Mouse (Mus musculus) limb, embryonic 13.5 days (tissue): ENCODE results near the gene 2310022B05Rik. TPM values are rescaled to one million over a fixed set of nuclear protein-coding genes. Genes with fewer than 3 reads are reported as not detected.

Experiments
- ATAC-seq: fragments of 200-750 bp; cut with Nextera tagmentation; 2 replicates; pipeline ENCODE4 v1.8.0; 2017; ENCODE audit warnings: low read depth, moderate number of reproducible peaks, moderate TSS enrichment; ENCODE audit not compliant: low FRiP score
- H3K27ac ChIP-seq: fragments of 300-500 bp; sonication (generic); 2 replicates; pipeline ENCODE4 v1.5.1; 2015; ENCODE audit warnings: inconsistent platforms, mild to moderate bottlenecking, moderate library complexity
- H3K27me3 ChIP-seq: fragments of 300-500 bp; sonication (generic); 2 replicates; pipeline ENCODE4 v1.6.1; 2015; ENCODE audit warnings: mild to moderate bottlenecking, inconsistent platforms
- H3K36me3 ChIP-seq: fragments of 300-500 bp; sonication (generic); 2 replicates; pipeline ENCODE4 v1.6.1; 2015; ENCODE audit warnings: inconsistent platforms, mild to moderate bottlenecking, moderate library complexity
- H3K4me1 ChIP-seq: fragments of 300-500 bp; sonication (generic); 2 replicates; pipeline ENCODE4 v1.6.1; 2015; ENCODE audit warnings: inconsistent platforms
- H3K4me2 ChIP-seq: fragments of 300-500 bp; sonication (generic); replicated peaks from 2 replicates; pipeline ENCODE4 v1.6.1; 2015; ENCODE audit warnings: inconsistent platforms, mild to moderate bottlenecking, moderate library complexity
- H3K4me3 ChIP-seq: fragments of 300-500 bp; sonication (generic); 2 replicates; pipeline ENCODE4 v1.5.1; 2015; ENCODE audit warnings: moderate library complexity, mild to moderate bottlenecking, inconsistent platforms
- H3K9ac ChIP-seq: fragments of 300-500 bp; sonication (generic); 2 replicates; pipeline ENCODE4 v1.6.1; 2015; ENCODE audit warnings: mild to moderate bottlenecking, inconsistent platforms
- H3K9me3 ChIP-seq: fragments of 300-500 bp; sonication (generic); 2 replicates; pipeline ENCODE4 v1.6.1; 2016; ENCODE audit warnings: inconsistent platforms
- WGBS: fragments of 180-500 bp; shearing (Covaris S2); methylation state at CpG from one replicate; pipeline ENCODE4 v1.1.7; 2015; 5-methylcytosine and 5-hydroxymethylcytosine counted together
- polyA plus RNA-seq: library from polyadenylated mRNA; unstranded; fragments of >200 nt; fragmentation: Nextera tagmentation; extraction: Ambion mirVana; gene quantifications from 2 replicates; pipeline ENCODE4 v1.2.1, GENCODE M21; 2015

2310022B05Rik gene
- polyA plus RNA-seq, result 26.7 and 30.2 TPM in 2 replicates

DNA sequence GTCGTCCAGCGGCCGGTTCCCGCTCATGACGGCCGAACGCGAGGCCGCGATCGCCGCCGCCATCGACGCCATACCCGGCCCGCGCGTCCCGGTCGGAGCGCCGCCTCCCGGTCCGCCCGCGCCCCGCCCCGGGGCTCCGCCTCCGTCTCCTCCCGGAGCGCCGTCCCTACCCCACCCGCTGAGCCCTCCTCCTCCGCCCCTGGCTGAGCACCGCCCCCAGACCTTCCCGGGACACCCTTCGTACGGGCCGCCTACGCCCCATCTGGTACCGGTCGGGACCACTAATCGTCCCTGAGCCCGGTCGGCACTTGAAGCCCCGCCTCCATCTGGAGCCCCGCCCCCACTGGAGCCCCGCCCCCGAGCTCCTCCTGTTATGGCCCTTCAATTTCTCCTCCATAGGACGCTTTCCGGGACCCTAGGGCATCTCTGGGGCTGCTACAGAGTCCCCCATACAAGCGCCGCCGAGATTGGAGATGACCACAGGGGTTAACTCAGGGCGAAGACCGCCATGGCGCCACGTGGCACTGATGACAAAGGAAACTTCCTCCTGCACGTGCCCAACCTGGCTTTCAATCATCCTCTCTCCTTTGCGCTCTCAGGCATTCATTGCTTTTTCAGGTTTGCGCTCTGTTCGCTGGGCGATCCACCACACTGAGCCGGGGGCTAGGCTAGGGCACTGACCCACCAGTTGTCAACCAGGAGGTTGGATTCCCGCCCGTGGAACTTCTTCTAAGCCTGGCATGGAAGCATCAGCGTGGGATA lies at the start of gene 2310022B05Rik:
Gene 2310022B05Rik (minus strand): TSS at position 258 of the 762 bp plus-strand sequence.
- H3K9me3 ChIP-seq, result no peaks in the 10 kb centered on the region
- 1% methylated on average over 60 of the region's 69 CpGs for WGBS
- H3K27ac ChIP-seq, result peak within 1 kb of the TSS; percentile 86
- peak within 1 kb of the TSS; percentile 93 for H3K4me3 ChIP-seq
- no peaks in the 10 kb centered on the region for H3K27me3 ChIP-seq
- ATAC-seq, result peak; percentile 93
- H3K9ac ChIP-seq, result peak within 1 kb of the TSS; percentile 93
- peaks cover 2% of the 10 kb centered on the region; the same call in 1 of the 2 replicates for H3K36me3 ChIP-seq
- peaks cover 45% of the 10 kb centered on the region for H3K4me1 ChIP-seq
- peak within 1 kb of the TSS; percentile 88 for H3K4me2 ChIP-seq

DNA sequence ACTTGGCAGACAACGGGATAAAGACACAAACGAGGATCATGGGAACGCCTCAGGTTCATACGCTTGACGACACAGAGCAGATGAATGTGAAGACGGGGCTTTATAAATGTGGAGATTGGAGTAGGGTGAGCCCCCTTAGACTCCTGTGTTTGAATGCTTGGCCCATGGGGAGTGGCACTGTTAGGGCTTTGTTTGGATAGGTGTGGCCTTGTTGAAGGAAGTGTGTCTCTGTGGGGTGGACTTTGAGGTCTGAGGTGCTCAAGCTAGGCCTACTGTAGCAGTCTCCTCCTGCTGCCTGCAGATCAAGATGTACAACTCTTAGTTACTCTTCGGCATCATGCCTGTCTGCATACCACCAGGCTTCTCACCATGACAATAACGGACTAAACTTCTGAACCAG lies 42.7 kb upstream of the 2310022B05Rik start:
- ATAC-seq, result no peak
- Histone ChIP-seq H3K36me3 (peaks cover 49% of the 10 kb centered on the region), H3K4me3 (no peak overlapping the region), H3K4me2 (no peak overlapping the region), H3K9me3 (no peaks in the 10 kb centered on the region), H3K27me3 (no peaks in the 10 kb centered on the region), H3K4me1 (no peaks in the 10 kb centered on the region), H3K9ac (no peak overlapping the region), H3K27ac (no peak overlapping the region)
- 95% methylated on average over 8 of the region's 8 CpGs for WGBS

- no peak overlapping the region for H3K4me3 ChIP-seq
- no peak for ATAC-seq
- H3K27me3 ChIP-seq, result no peaks in the 10 kb centered on the region
- H3K27ac ChIP-seq, result no peak overlapping the region
- H3K9me3 ChIP-seq, result no peaks in the 10 kb centered on the region
- no peak overlapping the region for H3K4me2 ChIP-seq
- no peaks in the 10 kb centered on the region for H3K4me1 ChIP-seq
- no peak overlapping the region for H3K9ac ChIP-seq
- H3K36me3 ChIP-seq, result peaks cover 55% of the 10 kb centered on the region
- WGBS, result 89% methylated on average over 4 of the region's 4 CpGs
Measured at GRCm38 (mm10) chr8:124704376-124704775, 41.2 kb upstream of the 2310022B05Rik start.

- Histone ChIP-seq H3K4me1 (no peaks in the 10 kb centered on the region), H3K36me3 (peaks cover 52% of the 10 kb centered on the region), H3K4me2 (no peak overlapping the region), H3K27ac (no peak overlapping the region), H3K9me3 (no peaks in the 10 kb centered on the region), H3K9ac (no peak overlapping the region), H3K4me3 (no peak overlapping the region), H3K27me3 (no peaks in the 10 kb centered on the region)
- ATAC-seq, result no peak
- WGBS, result 59% methylated on average over 4 of the region's 4 CpGs
Measured at GRCm38 (mm10) chr8:124703526-124703925, 40.4 kb upstream of the 2310022B05Rik start.

DNA sequence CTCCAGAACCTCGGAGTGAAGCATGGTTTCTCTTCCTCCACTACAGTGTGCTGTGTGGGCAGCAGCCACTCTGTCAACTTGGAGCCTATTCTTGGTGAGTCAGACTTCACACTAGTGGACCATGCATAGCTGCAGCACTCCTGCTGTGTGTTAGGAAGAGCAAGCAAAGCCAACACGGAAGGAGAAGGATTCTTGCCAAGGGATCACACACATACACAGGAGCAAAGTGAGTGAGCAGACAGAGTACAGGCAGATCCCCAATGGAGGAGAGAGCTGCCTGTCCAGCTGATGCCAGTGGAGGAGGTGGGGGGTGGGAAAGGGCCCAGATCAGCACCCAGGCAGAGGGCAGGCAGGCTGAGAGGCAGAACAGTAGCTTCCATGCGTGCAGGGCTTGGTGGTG lies 39.0 kb upstream of the 2310022B05Rik start:
- no peak overlapping the region for H3K4me3 ChIP-seq
- H3K9ac ChIP-seq, result no peak overlapping the region
- no peaks in the 10 kb centered on the region for H3K27me3 ChIP-seq
- no peak overlapping the region for H3K27ac ChIP-seq
- H3K9me3 ChIP-seq, result no peaks in the 10 kb centered on the region
- no peaks in the 10 kb centered on the region for H3K4me1 ChIP-seq
- ATAC-seq, result no peak
- H3K4me2 ChIP-seq, result no peak overlapping the region
- H3K36me3 ChIP-seq, result peaks cover 61% of the 10 kb centered on the region
- 88% methylated on average over 3 of the region's 3 CpGs for WGBS

- Histone ChIP-seq H3K27ac (no peak overlapping the region), H3K36me3 (peaks cover 58% of the 10 kb centered on the region), H3K9me3 (no peaks in the 10 kb centered on the region), H3K9ac (no peak overlapping the region), H3K4me1 (no peaks in the 10 kb centered on the region), H3K4me3 (no peak overlapping the region), H3K4me2 (no peak overlapping the region), H3K27me3 (no peaks in the 10 kb centered on the region)
- WGBS, result 82% methylated on average over 9 of the region's 9 CpGs
- ATAC-seq, result no peak
Measured at GRCm38 (mm10) chr8:124701023-124701422, 37.9 kb upstream of the 2310022B05Rik start.

- 92% methylated on average over 5 of the region's 5 CpGs for WGBS
- Histone ChIP-seq H3K27ac (no peak overlapping the region), H3K36me3 (peaks cover 56% of the 10 kb centered on the region)
Measured at GRCm38 (mm10) chr8:124700271-124700670, 37.1 kb upstream of the 2310022B05Rik start.

DNA sequence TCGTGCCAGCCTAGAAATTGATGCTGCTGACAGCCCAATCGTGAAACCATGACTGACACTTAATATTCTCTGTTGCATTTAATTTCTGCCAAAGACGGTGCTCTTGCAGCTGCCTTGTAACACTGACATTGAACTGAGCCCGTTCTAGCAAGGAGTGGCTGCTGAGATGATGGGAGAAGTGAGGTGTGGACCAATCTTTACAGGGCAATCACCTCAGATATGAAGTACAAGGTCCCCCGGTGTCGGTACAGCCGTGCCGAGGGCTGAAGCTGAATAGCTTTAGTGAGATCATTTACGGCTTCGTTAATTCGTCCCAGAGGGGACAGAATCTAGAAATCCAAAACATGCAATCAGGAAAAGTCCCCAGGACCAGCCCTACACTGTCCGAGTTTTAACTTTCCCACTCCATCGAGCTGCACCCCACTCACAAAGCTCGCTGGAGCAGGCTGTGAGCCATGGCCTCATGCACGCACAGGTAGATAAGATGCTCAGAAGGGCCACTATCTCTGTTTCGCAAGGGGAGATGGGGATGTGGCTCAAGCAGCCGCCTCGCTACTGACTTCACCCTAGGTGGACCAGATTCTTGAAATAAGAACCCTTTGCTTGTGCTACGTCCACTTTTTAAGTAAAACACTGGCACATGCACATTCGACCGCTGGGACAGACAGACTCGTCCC lies 32.4 kb upstream of the 2310022B05Rik start:
- no peak for ATAC-seq
- Histone ChIP-seq H3K4me3 (no peak overlapping the region), H3K27me3 (no peaks in the 10 kb centered on the region), H3K9me3 (no peaks in the 10 kb centered on the region), H3K4me2 (no peak overlapping the region), H3K27ac (no peak overlapping the region), H3K36me3 (peaks cover 69% of the 10 kb centered on the region), H3K4me1 (no peaks in the 10 kb centered on the region), H3K9ac (no peak overlapping the region)
- WGBS, result 85% methylated on average over 22 of the region's 22 CpGs

More at GRCm38 (mm10) chr8:124700271-124700670, 37.1 kb upstream of the 2310022B05Rik start:
- no peak overlapping the region for H3K4me2 ChIP-seq
- no peak for ATAC-seq
- H3K27me3 ChIP-seq, result no peaks in the 10 kb centered on the region
- H3K4me3 ChIP-seq, result no peak overlapping the region
- H3K9me3 ChIP-seq, result no peaks in the 10 kb centered on the region
- H3K9ac ChIP-seq, result no peak overlapping the region
- no peaks in the 10 kb centered on the region for H3K4me1 ChIP-seq

DNA sequence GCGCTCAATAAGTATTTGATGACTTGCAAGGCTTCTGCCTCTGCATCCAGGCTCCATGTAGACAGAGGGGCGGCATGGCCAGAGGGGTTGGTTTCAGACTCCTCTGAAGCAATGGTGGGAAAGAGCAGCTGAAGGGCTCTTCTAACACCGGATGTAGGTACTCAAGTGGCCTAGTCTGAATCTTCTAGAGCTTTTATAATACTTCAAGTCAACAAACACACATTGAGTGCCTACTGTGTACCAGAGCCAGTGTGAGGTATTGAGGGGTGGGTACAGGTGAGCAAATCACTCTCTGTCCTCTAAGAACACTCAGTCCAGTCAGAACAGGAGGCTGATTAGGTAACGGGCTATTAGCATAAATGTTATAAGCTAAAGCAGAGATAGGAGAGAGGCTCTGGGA lies 28.5 kb upstream of the 2310022B05Rik start:
- no peak overlapping the region for H3K27ac ChIP-seq
- H3K4me1 ChIP-seq, result no peaks in the 10 kb centered on the region
- H3K4me3 ChIP-seq, result no peak overlapping the region
- ATAC-seq, result no peak
- no peaks in the 10 kb centered on the region for H3K27me3 ChIP-seq
- WGBS, result 85% methylated on average over 4 of the region's 4 CpGs
- H3K36me3 ChIP-seq, result peaks cover 57% of the 10 kb centered on the region
- no peak overlapping the region for H3K9ac ChIP-seq
- no peak overlapping the region for H3K4me2 ChIP-seq
- H3K9me3 ChIP-seq, result no peaks in the 10 kb centered on the region

GRCm38 (mm10) chr8:124688899-124689298 lies 25.7 kb upstream of the 2310022B05Rik start:
- Histone ChIP-seq H3K4me2 (no peak overlapping the region), H3K9me3 (no peaks in the 10 kb centered on the region), H3K9ac (no peak overlapping the region), H3K4me1 (no peaks in the 10 kb centered on the region), H3K4me3 (no peak overlapping the region), H3K27ac (no peak overlapping the region), H3K36me3 (peaks cover 64% of the 10 kb centered on the region), H3K27me3 (no peaks in the 10 kb centered on the region)
- whole genome bisulfite sequencing, result 89% methylated on average over 13 of the region's 13 CpGs
- no peak for ATAC-seq

- Histone ChIP-seq H3K4me3 (no peak overlapping the region), H3K9ac (no peak overlapping the region), H3K27ac (no peak overlapping the region), H3K36me3 (peaks cover 81% of the 10 kb centered on the region), H3K9me3 (no peaks in the 10 kb centered on the region), H3K27me3 (no peaks in the 10 kb centered on the region), H3K4me1 (0 out of 2 replicates have a peak, but pooled peaks cover 2% of the 10 kb centered on the region), H3K4me2 (no peak overlapping the region)
- ATAC-seq, result no peak
- WGBS, result 84% methylated on average over 10 of the region's 10 CpGs
Measured at GRCm38 (mm10) chr8:124682218-124682617, 19.0 kb upstream of the 2310022B05Rik start.

DNA sequence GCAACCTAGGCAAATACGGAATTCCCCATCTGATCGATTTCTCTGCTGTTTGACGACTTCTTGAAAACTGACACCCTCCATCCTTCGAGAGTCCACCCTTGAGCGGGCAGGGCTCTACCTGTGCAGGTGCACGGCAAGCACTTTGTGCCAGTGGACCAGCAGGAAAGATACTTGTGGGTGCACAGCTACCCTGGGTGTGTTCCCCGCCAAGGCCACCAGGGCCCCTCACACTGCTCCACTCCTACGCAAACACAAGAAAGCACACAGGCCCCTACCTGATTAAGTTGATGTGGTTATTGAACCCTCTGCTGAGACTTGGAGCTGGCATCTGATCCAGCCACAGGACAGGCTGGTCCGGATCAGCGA lies 18.6 kb upstream of the 2310022B05Rik start:
- ATAC-seq, result no peak
- H3K9ac ChIP-seq, result no peak overlapping the region
- H3K36me3 ChIP-seq, result peaks cover 82% of the 10 kb centered on the region
- H3K9me3 ChIP-seq, result no peaks in the 10 kb centered on the region
- H3K27ac ChIP-seq, result no peak overlapping the region
- whole genome bisulfite sequencing, result 85% methylated on average over 10 of the region's 10 CpGs
- H3K4me2 ChIP-seq, result no peak overlapping the region
- 0 out of 2 replicates have a peak, but pooled peaks cover 3% of the 10 kb centered on the region for H3K4me1 ChIP-seq
- no peaks in the 10 kb centered on the region for H3K27me3 ChIP-seq
- H3K4me3 ChIP-seq, result no peak overlapping the region
